Mouse (Mus musculus) heart, adult 2 months (tissue): ENCODE measurements around the gene Nrp1.

ENCODE experiments used
- CTCF ChIP-seq: fragments of 200-600 bp; IDR thresholded peaks from 2 replicates; pipeline ENCODE4 v1.8.1; 2022; ENCODE audit warnings: antibody characterized with exemption, mild to moderate bottlenecking, moderate library complexity
- POLR2A ChIP-seq: fragments of 200-500 bp; IDR thresholded peaks from 2 replicates; pipeline ENCODE4 v1.6.1; 2011; ENCODE audit warnings: mild to moderate bottlenecking, low read depth, low read length, control low read depth; ENCODE audit not compliant: insufficient read depth

GRCm38 (mm10) chr8:128371026-128371425 lies 12.6 kb downstream of the Nrp1 start:
- TF ChIP-seq POLR2A (no peak), CTCF (no peak)
